Mouse (Mus musculus) ES-Bruce4 (cell line): Measurements from ENCODE around the gene C1ql2. TPM values are rescaled to one million over a fixed set of nuclear protein-coding genes. Genes with fewer than 3 reads are reported as not detected.
A peak's percentile ranks its signal among the peaks of the same experiment; 100 is the strongest.

Experiments
- H3K27ac ChIP-seq: 2 replicates; pipeline ENCODE4 v1.5.1; 2012; ENCODE audit warnings: low read length, inconsistent platforms; ENCODE audit not compliant: insufficient read depth
- H3K27me3 ChIP-seq: 2 replicates; pipeline ENCODE4 v1.6.1; 2012; ENCODE audit warnings: mild to moderate bottlenecking, low read length, inconsistent platforms; ENCODE audit not compliant: control insufficient read depth, poor library complexity, insufficient read depth, severe bottlenecking
- H3K36me3 ChIP-seq: 2 replicates; pipeline ENCODE4 v1.6.1; 2012; ENCODE audit warnings: inconsistent platforms, mild to moderate bottlenecking, low read length, moderate library complexity; ENCODE audit not compliant: control insufficient read depth, poor library complexity, insufficient read depth, severe bottlenecking
- H3K4me1 ChIP-seq: one replicate; pipeline ENCODE4 v1.8.1; 2011; ENCODE audit warnings: low read length; ENCODE audit not compliant: control insufficient read depth, insufficient read depth
- H3K4me3 ChIP-seq: 2 replicates; pipeline ENCODE4 v1.5.1; 2011; ENCODE audit warnings: low read depth, mild to moderate bottlenecking, low read length
- H3K9ac ChIP-seq: 2 replicates; pipeline ENCODE4 v1.6.1; 2012; ENCODE audit warnings: low read depth, mild to moderate bottlenecking, inconsistent platforms; ENCODE audit not compliant: poor library complexity, severe bottlenecking
- H3K9me3 ChIP-seq: replicated peaks from 2 replicates; pipeline ENCODE4 v1.6.1; 2012; ENCODE audit warnings: mild to moderate bottlenecking, low read length, inconsistent platforms; ENCODE audit not compliant: control insufficient read depth, poor library complexity, insufficient read depth, severe bottlenecking
- CTCF ChIP-seq: IDR thresholded peaks from one replicate; pipeline ENCODE4 v1.8.1; 2011; ENCODE audit warnings: low read depth, low read length
- EP300 ChIP-seq: IDR thresholded peaks from 2 replicates; pipeline ENCODE4 v1.6.1; 2011; ENCODE audit warnings: low read depth, low read length; ENCODE audit not compliant: insufficient read depth
- POLR2A ChIP-seq: IDR thresholded peaks from one replicate; pipeline ENCODE4 v1.8.1; 2011; ENCODE audit warnings: low read length; ENCODE audit not compliant: insufficient read depth
- polyA plus RNA-seq: library from polyadenylated mRNA; stranded (reverse); fragments of >200 nt; gene quantifications from 2 replicates; pipeline ENCODE4 v1.2.4, GENCODE M21; 2011; ENCODE audit warnings: low read depth; ENCODE audit not compliant: missing spikeins, insufficient read depth, insufficient read length

C1ql2 gene
- polyA plus RNA-seq, 1 experiment: not detected

- Histone ChIP-seq H3K9ac (no peak overlapping the region), H3K4me3 (no peak overlapping the region), H3K4me1 (no peaks in the 10 kb centered on the region), H3K27me3 (no peaks in the 10 kb centered on the region), H3K27ac (no peak overlapping the region), H3K36me3 (no peaks in the 10 kb centered on the region), H3K9me3 (no peaks in the 10 kb centered on the region)
- TF ChIP-seq CTCF: no peak
- TF ChIP-seq POLR2A: no peak
- TF ChIP-seq EP300: no peak
Observed at GRCm38 (mm10) chr1:120323131-120323561, 17.2 kb upstream of the C1ql2 start.

GRCm38 (mm10) chr1:120327714-120328113, 12.7 kb upstream of the C1ql2 start:
- TF ChIP-seq CTCF (peak; percentile 80), POLR2A (no peak), EP300 (no peak)
- H3K27me3 ChIP-seq: no peaks in the 10 kb centered on the region
- H3K4me1 ChIP-seq: no peaks in the 10 kb centered on the region

GRCm38 (mm10) chr1:120328212-120328611, 12.2 kb upstream of the C1ql2 start:
- no peak overlapping the region for H3K27ac ChIP-seq
- no peaks in the 10 kb centered on the region for H3K27me3 ChIP-seq
- no peaks in the 10 kb centered on the region for H3K9me3 ChIP-seq
- no peak for TF ChIP-seq CTCF
- TF ChIP-seq EP300: no peak
- TF ChIP-seq POLR2A: no peak
- no peak overlapping the region for H3K9ac ChIP-seq
- no peaks in the 10 kb centered on the region for H3K36me3 ChIP-seq
- no peaks in the 10 kb centered on the region for H3K4me1 ChIP-seq
- no peak overlapping the region for H3K4me3 ChIP-seq

More at GRCm38 (mm10) chr1:120327714-120328113, 12.7 kb upstream of the C1ql2 start:
- no peak overlapping the region for H3K4me3 ChIP-seq
- H3K36me3 ChIP-seq: no peaks in the 10 kb centered on the region
- H3K9ac ChIP-seq: no peak overlapping the region
- no peaks in the 10 kb centered on the region for H3K9me3 ChIP-seq
- no peak overlapping the region for H3K27ac ChIP-seq

- H3K4me1 ChIP-seq: no peaks in the 10 kb centered on the region
Observed at GRCm38 (mm10) chr1:120331841-120332240, 8.5 kb upstream of the C1ql2 start.

GRCm38 (mm10) chr1:120337970-120338369, 2.4 kb upstream of the C1ql2 start:
- no peak overlapping the region for H3K9ac ChIP-seq
- H3K36me3 ChIP-seq: no peaks in the 10 kb centered on the region
- H3K9me3 ChIP-seq: no peaks in the 10 kb centered on the region
- no peak for TF ChIP-seq EP300
- peak; percentile 54 for TF ChIP-seq CTCF
- TF ChIP-seq POLR2A: no peak
- no peak overlapping the region for H3K27ac ChIP-seq
- H3K4me3 ChIP-seq: no peak overlapping the region
- H3K27me3 ChIP-seq: peaks cover 23% of the 10 kb centered on the region
- H3K4me1 ChIP-seq: no peaks in the 10 kb centered on the region

More at GRCm38 (mm10) chr1:120331841-120332240, 8.5 kb upstream of the C1ql2 start:
- peaks cover 3% of the 10 kb centered on the region; the same call in 1 of the 2 replicates for H3K27me3 ChIP-seq
- no peak for TF ChIP-seq EP300
- TF ChIP-seq POLR2A: no peak
- no peak overlapping the region for H3K4me3 ChIP-seq
- H3K36me3 ChIP-seq: no peaks in the 10 kb centered on the region
- no peak overlapping the region for H3K27ac ChIP-seq
- no peaks in the 10 kb centered on the region for H3K9me3 ChIP-seq
- no peak overlapping the region for H3K9ac ChIP-seq

- H3K9me3 ChIP-seq: no peaks in the 10 kb centered on the region
- H3K4me1 ChIP-seq: no peaks in the 10 kb centered on the region
- H3K27ac ChIP-seq: no peak overlapping the region
- peak overlapping the region; percentile 70 for H3K4me3 ChIP-seq
- TF ChIP-seq POLR2A (no peak), EP300 (no peak), CTCF (no peak)
- H3K9ac ChIP-seq: 0 out of 2 replicates have a peak overlapping the region, but pooled peaks have one; percentile 12
- no peaks in the 10 kb centered on the region for H3K36me3 ChIP-seq
- H3K27me3 ChIP-seq: peaks cover 23% of the 10 kb centered on the region
Observed at GRCm38 (mm10) chr1:120341172-120341675, 842 bp downstream of the C1ql2 start.
